Mouse (Mus musculus): ENCODE results near the gene Slc17a2. TPM values are rescaled to one million over a fixed set of nuclear protein-coding genes. Genes with fewer than 3 reads are reported as not detected.
"Not testable (repeated sequence)": the region's sequence is repeated elsewhere in the genome, so short reads cannot be mapped to it uniquely, and the experiment has no call there.

The Slc17a2 gene
- polyA plus RNA-seq, 1 experiment from 2014 or later = 0.96 TPM

DNA sequence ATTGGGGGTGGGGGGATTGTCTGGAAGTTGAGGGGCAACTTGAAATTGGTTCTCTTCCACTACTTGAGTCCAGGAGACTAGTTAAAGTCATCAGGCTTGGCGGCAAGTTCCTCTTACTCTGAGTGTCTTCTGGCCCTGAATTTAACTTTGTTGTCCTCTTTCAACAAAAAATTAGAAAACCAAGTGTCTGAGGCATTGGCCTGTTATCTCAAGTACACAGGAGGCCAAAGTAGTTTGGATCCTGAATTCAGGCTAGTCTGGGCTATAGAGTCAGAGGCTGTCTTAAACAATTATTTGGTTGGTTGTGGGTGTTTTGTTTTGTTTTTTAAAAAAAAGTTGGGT, 41.6 kb upstream of the Slc17a2 start:
- TF ChIP-seq CTCF (IDR thresholded peaks at IDR 0.05; ENCODE audit: low read depth) = no peak
- Histone ChIP-seq H3K27ac (no peak overlapping the region), H3K4me2 (ENCODE audit: low read length) (no peak overlapping the region)

GRCm38 (mm10) chr13:23766772-23767171, 40.0 kb upstream of the Slc17a2 start:
- TF ChIP-seq CTCF (IDR thresholded peaks at IDR 0.05; ENCODE audit: low read depth) = no peak
- Histone ChIP-seq H3K27me3 (ENCODE audit: insufficient read depth, low read length) (no peaks in the 10 kb centered on the region), H3K9me3 (replicated peaks; ENCODE audit: low read length) (no peaks in the 10 kb centered on the region), H3K36me3 (ENCODE audit: insufficient read depth, low read length) (no peaks in the 10 kb centered on the region), H3K9ac (ENCODE audit: low read depth, low read length) (no peak overlapping the region), H3K27ac (no peak overlapping the region), H3K4me3 (replicated peaks; ENCODE audit: low read depth, low read length) (no peak overlapping the region), H3K4me2 (ENCODE audit: low read length) (no peak overlapping the region), H3K4me1 (replicated peaks; ENCODE audit: insufficient read depth, low read length) (peaks cover 10% of the 10 kb centered on the region)
- no peak for DNase-seq (ENCODE audit: low spot score)
- no peak for ATAC-seq (replicated peaks; ENCODE audit: low FRiP score, low read depth)

More for the DNA sequence above, 41.6 kb upstream of the Slc17a2 start:
- Histone ChIP-seq H3K27me3 (ENCODE audit: insufficient read depth, low read length) (no peaks in the 10 kb centered on the region), H3K9ac (ENCODE audit: low read depth, low read length) (no peak overlapping the region), H3K4me1 (replicated peaks; ENCODE audit: insufficient read depth, low read length) (peaks cover 13% of the 10 kb centered on the region), H3K36me3 (ENCODE audit: insufficient read depth, low read length) (no peaks in the 10 kb centered on the region), H3K9me3 (replicated peaks; ENCODE audit: low read length) (no peaks in the 10 kb centered on the region), H3K4me3 (replicated peaks; ENCODE audit: low read depth, low read length) (no peak overlapping the region)
- WGBS = 78% methylated on average over 1 of the region's 1 CpGs
- ATAC-seq (replicated peaks; ENCODE audit: low FRiP score, low read depth) (no peak), DNase-seq (ENCODE audit: low spot score) (no peak)

DNA sequence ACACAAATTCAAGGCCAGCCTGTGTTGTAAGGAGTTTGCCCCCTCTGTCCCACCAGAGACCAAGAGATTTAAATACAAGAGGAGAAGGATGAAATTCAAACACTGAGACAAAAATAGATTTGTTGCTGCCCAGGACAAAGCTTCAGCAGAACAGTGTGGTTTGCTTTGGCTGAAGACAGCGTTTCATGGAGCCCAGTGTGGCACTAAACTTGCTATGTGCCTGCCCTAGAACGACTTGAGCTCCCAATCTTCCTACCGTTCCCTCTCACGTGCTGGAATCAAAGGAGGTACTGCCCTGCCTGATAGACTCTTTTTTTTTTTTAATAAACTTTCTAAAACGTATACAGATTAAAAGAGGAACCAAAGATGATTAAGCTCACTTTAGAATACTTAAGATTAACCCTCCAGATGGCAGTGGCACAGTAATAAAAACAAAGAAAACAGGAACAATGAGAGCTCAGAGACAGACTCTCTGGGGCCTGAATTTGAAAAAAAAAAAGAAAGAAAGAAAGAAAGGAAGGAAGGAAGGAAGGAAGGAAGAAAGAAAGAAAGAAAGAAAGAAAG, 37.9 kb upstream of the Slc17a2 start:
- 58% methylated on average over 5 of the region's 5 CpGs for WGBS
- H3K4me1 ChIP-seq (replicated peaks; ENCODE audit: insufficient read depth, low read length) = peaks cover 6% of the 10 kb centered on the region

DNA sequence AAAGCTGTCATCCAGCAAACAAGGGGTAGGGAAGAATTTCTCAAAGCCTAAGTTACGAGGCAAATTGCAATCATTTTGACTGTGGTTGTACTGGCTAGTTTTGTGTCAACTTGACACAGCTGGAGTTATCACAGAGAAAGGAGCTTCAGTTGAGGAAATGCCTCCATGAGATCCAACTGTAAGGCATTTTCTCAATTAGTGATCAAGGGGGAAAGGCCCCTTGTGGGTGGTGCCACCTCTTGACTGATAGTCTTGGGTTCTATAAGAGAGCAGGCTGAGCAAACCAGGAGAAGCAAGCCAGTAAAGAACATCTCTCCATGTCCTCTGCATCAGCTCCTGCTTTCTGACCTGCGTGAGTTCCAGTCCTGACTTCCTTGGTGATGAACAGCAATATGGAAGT, 37.2 kb upstream of the Slc17a2 start, which contains the start of gene Trim38:
Gene Trim38 (plus strand): TSS at position 301 of the 400 bp plus-strand sequence.
- not testable (repeated sequence) for H3K4me1 ChIP-seq (replicated peaks; ENCODE audit: insufficient read depth, low read length); H3K36me3 ChIP-seq (ENCODE audit: insufficient read depth, low read length); H3K9me3 ChIP-seq (replicated peaks; ENCODE audit: low read length); H3K27me3 ChIP-seq (ENCODE audit: insufficient read depth, low read length); H3K4me3 ChIP-seq (replicated peaks; ENCODE audit: low read depth, low read length); H3K27ac ChIP-seq; ATAC-seq (replicated peaks; ENCODE audit: low FRiP score, low read depth); H3K4me2 ChIP-seq (ENCODE audit: low read length); H3K9ac ChIP-seq (ENCODE audit: low read depth, low read length); DNase-seq (ENCODE audit: low spot score)
- WGBS = 83% methylated on average over 2 of the region's 2 CpGs

More for the DNA sequence above, 37.9 kb upstream of the Slc17a2 start:
- no peak for DNase-seq (ENCODE audit: low spot score)
- H3K27me3 ChIP-seq (ENCODE audit: insufficient read depth, low read length) = no peaks in the 10 kb centered on the region
- H3K4me3 ChIP-seq (replicated peaks; ENCODE audit: low read depth, low read length) = no peak overlapping the region
- H3K4me2 ChIP-seq (ENCODE audit: low read length) = no peak overlapping the region
- no peaks in the 10 kb centered on the region for H3K36me3 ChIP-seq (ENCODE audit: insufficient read depth, low read length)
- H3K27ac ChIP-seq = no peak overlapping the region
- no peaks in the 10 kb centered on the region for H3K9me3 ChIP-seq (replicated peaks; ENCODE audit: low read length)
- no peak for TF ChIP-seq CTCF (IDR thresholded peaks at IDR 0.05; ENCODE audit: low read depth)
- no peak for ATAC-seq (replicated peaks; ENCODE audit: low FRiP score, low read depth)
- H3K9ac ChIP-seq (ENCODE audit: low read depth, low read length) = no peak overlapping the region

- 29% methylated on average over 21 of the region's 21 CpGs for WGBS
These were observed 34.1 kb upstream of the Slc17a2 start for GRCm38 (mm10) chr13:23772561-23773313.

DNA sequence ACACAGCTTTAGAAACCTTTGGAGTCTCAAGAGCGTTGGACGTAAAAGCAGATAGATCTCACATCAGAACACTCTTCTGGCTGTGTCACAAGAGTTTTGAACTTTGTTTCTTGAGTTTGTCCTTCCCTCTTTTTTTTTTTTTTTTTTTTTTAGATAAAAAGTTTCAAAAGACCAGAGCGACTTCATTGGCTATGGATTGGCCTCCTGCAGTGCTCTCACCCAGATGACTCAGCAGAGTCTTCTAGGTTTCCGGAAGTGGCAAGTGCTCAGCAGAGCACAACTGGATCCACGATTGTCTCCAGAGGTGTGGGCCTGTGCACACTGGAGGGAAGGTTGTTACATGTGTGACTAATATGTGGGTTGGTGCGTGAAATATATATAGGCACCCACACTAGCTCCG, 28.5 kb upstream of the Slc17a2 start:
- Histone ChIP-seq H3K9ac (ENCODE audit: low read depth, low read length) (no peak overlapping the region), H3K27me3 (ENCODE audit: insufficient read depth, low read length) (no peaks in the 10 kb centered on the region), H3K36me3 (ENCODE audit: insufficient read depth, low read length) (no peaks in the 10 kb centered on the region), H3K9me3 (replicated peaks; ENCODE audit: low read length) (no peaks in the 10 kb centered on the region), H3K4me1 (replicated peaks; ENCODE audit: insufficient read depth, low read length) (no peaks in the 10 kb centered on the region), H3K4me3 (replicated peaks; ENCODE audit: low read depth, low read length) (no peak overlapping the region), H3K4me2 (ENCODE audit: low read length) (no peak overlapping the region), H3K27ac (no peak overlapping the region)
- ATAC-seq (replicated peaks; ENCODE audit: low FRiP score, low read depth) (no peak), DNase-seq (ENCODE audit: low spot score) (no peak)
- TF ChIP-seq CTCF (IDR thresholded peaks at IDR 0.05; ENCODE audit: low read depth) = no peak
- 97% methylated on average over 7 of the region's 7 CpGs for WGBS

More at GRCm38 (mm10) chr13:23772561-23773313, 34.1 kb upstream of the Slc17a2 start:
- Histone ChIP-seq H3K9me3 (replicated peaks; ENCODE audit: low read length) (no peaks in the 10 kb centered on the region), H3K4me1 (replicated peaks; ENCODE audit: insufficient read depth, low read length) (no peaks in the 10 kb centered on the region), H3K27me3 (ENCODE audit: insufficient read depth, low read length) (no peaks in the 10 kb centered on the region), H3K36me3 (ENCODE audit: insufficient read depth, low read length) (no peaks in the 10 kb centered on the region), H3K9ac (ENCODE audit: low read depth, low read length) (no peak overlapping the region), H3K4me2 (ENCODE audit: low read length) (peak overlapping the region; percentile 36), H3K4me3 (replicated peaks; ENCODE audit: low read depth, low read length) (no peak overlapping the region), H3K27ac (no peak overlapping the region)
- peak; percentile 75; the same call in 1 of the 2 replicates for ATAC-seq (replicated peaks; ENCODE audit: low FRiP score, low read depth)
- TF ChIP-seq CTCF (IDR thresholded peaks at IDR 0.05; ENCODE audit: low read depth) = no peak
- DNase-seq (ENCODE audit: low spot score) = peak; percentile 61

Data from kidney, postnatal 0 days (tissue).